8 mouse cellular contexts compared by ENCODE assay signal in the genomic region with DNA sequence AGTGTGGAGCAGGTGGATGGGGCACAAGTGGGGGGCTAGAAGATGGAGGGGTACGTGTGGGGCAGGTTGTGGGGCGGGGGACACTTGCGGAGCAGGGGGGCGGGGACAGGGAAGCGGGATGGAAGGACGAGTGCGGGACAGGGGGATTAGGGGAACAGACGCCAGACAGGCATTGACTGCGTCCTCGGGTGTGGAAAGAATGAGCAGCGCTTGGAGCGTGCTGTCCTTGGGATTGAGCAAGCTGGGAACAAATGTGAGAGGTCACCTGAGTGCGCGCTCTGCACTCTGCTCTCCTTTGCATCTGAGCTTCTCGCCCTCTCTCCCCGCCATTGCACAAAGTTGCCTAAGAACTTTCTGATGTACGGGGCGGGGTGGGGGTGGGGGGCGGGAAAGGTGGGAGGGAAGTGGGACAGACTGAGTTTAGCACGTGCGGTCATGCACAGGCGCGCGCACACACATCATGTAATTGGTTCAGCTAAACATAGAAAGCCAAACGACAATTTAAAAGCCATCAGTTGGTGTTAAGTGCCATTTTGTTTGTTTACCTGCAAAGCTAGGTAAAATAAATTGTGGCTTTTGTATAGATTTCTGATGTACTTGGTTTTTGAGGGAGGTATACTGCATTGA. TPM values are rescaled to one million over a fixed set of nuclear protein-coding genes. Genes with fewer than 3 reads are reported as not detected.
DNase-seq lines count a peak whose midpoint lies in the region; ATAC-seq and TF ChIP-seq lines count a peak whose summit lies in the region.

No protein-coding gene starts in this region.

- ATAC-seq in intestine, embryonic 15.5 days: peak; percentile 83
- peak; percentile 83 for ATAC-seq in liver, postnatal 0 days
- ATAC-seq in neural tube, embryonic 14.5 days (ENCODE audit: low read depth): peak; percentile 60
- no peak for ATAC-seq in erythroid progenitor cell, adult 5-6 weeks (replicated peaks; ENCODE audit: low FRiP score, poor library complexity, severe bottlenecking)

- H3K4me2 ChIP-seq in intestine, embryonic 15.5 days (replicated peaks): peak overlapping the region; percentile 84
- peak overlapping the region; percentile 90 for H3K4me2 ChIP-seq in liver, postnatal 0 days (ENCODE audit: low read depth, low read length)
- H3K4me2 ChIP-seq in neural tube, embryonic 14.5 days (ENCODE audit: low read depth, low read length): peak overlapping the region; percentile 86

- peak overlapping the region; percentile 74 for H3K9ac ChIP-seq in intestine, embryonic 15.5 days
- peak overlapping the region; percentile 78 for H3K9ac ChIP-seq in liver, postnatal 0 days (replicated peaks)
- peak overlapping the region; percentile 57 for H3K9ac ChIP-seq in neural tube, embryonic 14.5 days (replicated peaks; ENCODE audit: low read depth, low read length)

- H3K27ac ChIP-seq in left cerebral cortex, adult 2 months: no peak overlapping the region
- H3K27ac ChIP-seq in bone marrow, adult 2 months (ENCODE audit: control insufficient read depth, insufficient read depth, low read depth, low read length, poor library complexity): no peak overlapping the region; the same call in 1 of the 2 replicates
- peak overlapping the region; percentile 79 for H3K27ac ChIP-seq in intestine, embryonic 15.5 days
- peak overlapping the region; percentile 88 for H3K27ac ChIP-seq in liver, postnatal 0 days (ENCODE audit: low read depth)
- peak overlapping the region; percentile 83; the same call in 1 of the 2 replicates for H3K27ac ChIP-seq in neural tube, embryonic 14.5 days (ENCODE audit: low read depth, low read length)

- H3K4me1 ChIP-seq in bone marrow, adult 2 months (ENCODE audit: control insufficient read depth, insufficient read depth, low read length): no peaks in the 10 kb centered on the region; the same call in none of the 2 replicates
- peaks cover 4% of the 10 kb centered on the region; the same call in 1 of the 2 replicates for H3K4me1 ChIP-seq in intestine, embryonic 15.5 days (replicated peaks)
- H3K4me1 ChIP-seq in liver, postnatal 0 days (ENCODE audit: insufficient read depth): peaks cover 35% of the 10 kb centered on the region
- no peaks in the 10 kb centered on the region for H3K4me1 ChIP-seq in neural tube, embryonic 14.5 days (ENCODE audit: control insufficient read depth, insufficient read depth, low read length)

- under 1% methylated on average over 25 of the region's 25 CpGs for WGBS in bone marrow, adult 2 months
- WGBS in intestine, embryonic 15.5 days: 2% methylated on average over 25 of the region's 25 CpGs
- WGBS in liver, postnatal 0 days (ENCODE audit: insufficient replicate concordance): under 1% methylated on average over 25 of the region's 25 CpGs
- under 1% methylated on average over 24 of the region's 25 CpGs for WGBS in neural tube, embryonic 14.5 days

- H3K4me3 ChIP-seq in left cerebral cortex, adult 2 months: peak overlapping the region; percentile 82
- peak overlapping the region; percentile 91 for H3K4me3 ChIP-seq in bone marrow, adult 2 months (replicated peaks; ENCODE audit: control insufficient read depth, low read depth, low read length)
- H3K4me3 ChIP-seq in intestine, embryonic 15.5 days (replicated peaks): peak overlapping the region; percentile 66
- peak overlapping the region; percentile 72 for H3K4me3 ChIP-seq in liver, postnatal 0 days (ENCODE audit: low read depth, low read length)
- H3K4me3 ChIP-seq in neural tube, embryonic 14.5 days (ENCODE audit: low read depth, low read length): peak overlapping the region; percentile 50

- no peaks in the 10 kb centered on the region for H3K27me3 ChIP-seq in intestine, embryonic 15.5 days (replicated peaks)
- no peaks in the 10 kb centered on the region for H3K27me3 ChIP-seq in liver, postnatal 0 days (ENCODE audit: insufficient read depth, low read length)
- H3K27me3 ChIP-seq in neural tube, embryonic 14.5 days (ENCODE audit: control insufficient read depth, insufficient read depth, low read length): no peaks in the 10 kb centered on the region

- no peaks in the 10 kb centered on the region for H3K36me3 ChIP-seq in intestine, embryonic 15.5 days
- no peaks in the 10 kb centered on the region for H3K36me3 ChIP-seq in liver, postnatal 0 days (replicated peaks; ENCODE audit: insufficient read depth, low read length)
- no peaks in the 10 kb centered on the region for H3K36me3 ChIP-seq in neural tube, embryonic 14.5 days (ENCODE audit: control insufficient read depth, insufficient read depth, low read length)

- TF ChIP-seq POLR2A in bone marrow, adult 2 months (IDR thresholded peaks at IDR 0.05; ENCODE audit: borderline replicate concordance, control insufficient read depth, low read depth, low read length): no peak

- no peaks in the 10 kb centered on the region for H3K9me3 ChIP-seq in intestine, embryonic 15.5 days
- no peaks in the 10 kb centered on the region for H3K9me3 ChIP-seq in liver, postnatal 0 days (ENCODE audit: low read length)
- no peaks in the 10 kb centered on the region for H3K9me3 ChIP-seq in neural tube, embryonic 14.5 days (ENCODE audit: control insufficient read depth, low read length)

- DNase-seq in left cerebral cortex, adult 2 months (ENCODE audit: extremely low spot score in 1 of 2, low spot score in 2 of 2): no peak
- no peak for DNase-seq in left cerebral cortex, adult 8-10 months (ENCODE audit: low spot score in 2 of 2)
- DNase-seq in gastrocnemius, postnatal 10 days: peak; percentile 12
- peak; percentile 79 for DNase-seq in liver, postnatal 0 days

- no peak; the same call in 1 of the 2 replicates for TF ChIP-seq CTCF in left cerebral cortex, adult 2 months (IDR thresholded peaks at IDR 0.05)
- TF ChIP-seq CTCF in bone marrow, adult 2 months (IDR thresholded peaks at IDR 0.05; ENCODE audit: control insufficient read depth, insufficient read depth, low read length): no peak
- TF ChIP-seq CTCF in liver, postnatal 0 days (IDR thresholded peaks at IDR 0.05; ENCODE audit: low read depth): no peak

- intact Hi-C loops in left cerebral cortex, adult 2 months (cut with DNase I): loop anchor here (5.0 kb wide), 1 partner anchor 183 kb away; the partner anchor contains the start of gene Sec24b

- TF ChIP-seq EP300 in liver, postnatal 0 days (IDR thresholded peaks at IDR 0.05; ENCODE audit: low read depth): no peak

RNA-seq across cellular contexts. Expression of gene Pla2g12a, which starts 0.8 kb away (rescaled TPM):
- total RNA-seq in left cerebral cortex, adult 2 months (2021): 10 to 100 TPM; 17.6 to 17.9 TPM
- 10 to 100 TPM; 16.1 to 19.6 (median 17.7) TPM for total RNA-seq in left cerebral cortex, adult 8-10 months (2022)
- 39.5 and 41.6 TPM in 2 replicates for polyA plus RNA-seq in bone marrow, adult 2 months (2011; ENCODE audit: insufficient read depth, insufficient read length, low replicate concordance, missing spikeins)
- 10 to 100 TPM; 18.4 to 22.9 TPM for total RNA-seq in gastrocnemius, postnatal 10 days (2021)
- polyA plus RNA-seq in intestine, embryonic 15.5 days (2015; fragmentation: Nextera tagmentation; extraction: Ambion mirVana): 68.9 and 69.1 TPM in 2 replicates
- 58.4 and 61.3 TPM in 2 replicates for polyA plus RNA-seq in liver, postnatal 0 days (2015; fragmentation: Nextera tagmentation; extraction: Ambion mirVana)
- 36.4 and 43.0 TPM in 2 replicates for polyA plus RNA-seq in neural tube, embryonic 14.5 days (2014; fragmentation: Nextera tagmentation; extraction: Ambion mirVana)
- 23.1 and 44.4 TPM in 2 replicates for total RNA-seq in erythroid progenitor cell, adult 5-6 weeks (2015; ENCODE audit: low replicate concordance)
- total RNA-seq in erythroid progenitor cell, adult 5-6 weeks (2017; ENCODE audit: low replicate concordance): 27.0 and 29.7 TPM in 2 replicates

RNA-seq across cellular contexts. Expression of gene Casp6, which starts 22.0 kb away (rescaled TPM):
- total RNA-seq in left cerebral cortex, adult 2 months (2021): 1 to 10 TPM; 4.3 to 6.6 TPM
- total RNA-seq in left cerebral cortex, adult 8-10 months (2022): 1 to 10 TPM; 3.6 to 6.7 (median 5.4) TPM
- polyA plus RNA-seq in bone marrow, adult 2 months (2011; ENCODE audit: insufficient read depth, insufficient read length, low replicate concordance, missing spikeins): 10.7 and 16.2 TPM in 2 replicates
- 1 to 10 TPM; 5.6 to 8.2 TPM for total RNA-seq in gastrocnemius, postnatal 10 days (2021)
- polyA plus RNA-seq in intestine, embryonic 15.5 days (2015; fragmentation: Nextera tagmentation; extraction: Ambion mirVana): 142 and 147 TPM in 2 replicates
- polyA plus RNA-seq in liver, postnatal 0 days (2015; fragmentation: Nextera tagmentation; extraction: Ambion mirVana): 31.6 and 34.4 TPM in 2 replicates
- 20.4 and 24.2 TPM in 2 replicates for polyA plus RNA-seq in neural tube, embryonic 14.5 days (2014; fragmentation: Nextera tagmentation; extraction: Ambion mirVana)
- 10.5 and 14.4 TPM in 2 replicates for total RNA-seq in erythroid progenitor cell, adult 5-6 weeks (2015; ENCODE audit: low replicate concordance)
- total RNA-seq in erythroid progenitor cell, adult 5-6 weeks (2017; ENCODE audit: low replicate concordance): 3.7 and 5.3 TPM in 2 replicates

RNA-seq across cellular contexts. Expression of gene Cfi, which starts 43.6 kb away (rescaled TPM):
- not detected for total RNA-seq in left cerebral cortex, adult 2 months (2021)
- total RNA-seq in left cerebral cortex, adult 8-10 months (2022): under 1 TPM in 1 of 4 experiments, not detected in 3; 0.19 TPM
- 2.2 TPM in 1 of 2 replicates, not detected in the other for polyA plus RNA-seq in bone marrow, adult 2 months (2011; ENCODE audit: insufficient read depth, insufficient read length, low replicate concordance, missing spikeins)
- total RNA-seq in gastrocnemius, postnatal 10 days (2021): under 1 TPM in 1 of 2 experiments, not detected in 1; 0.47 TPM
- polyA plus RNA-seq in intestine, embryonic 15.5 days (2015; fragmentation: Nextera tagmentation; extraction: Ambion mirVana): 57.2 and 57.9 TPM in 2 replicates
- polyA plus RNA-seq in liver, postnatal 0 days (2015; fragmentation: Nextera tagmentation; extraction: Ambion mirVana): 444 and 454 TPM in 2 replicates
- 0.16 and 0.33 TPM in 2 replicates for polyA plus RNA-seq in neural tube, embryonic 14.5 days (2014; fragmentation: Nextera tagmentation; extraction: Ambion mirVana)
- not detected in 2 replicates for total RNA-seq in erythroid progenitor cell, adult 5-6 weeks (2015; ENCODE audit: low replicate concordance)
- not detected in 2 replicates for total RNA-seq in erythroid progenitor cell, adult 5-6 weeks (2017; ENCODE audit: low replicate concordance)

RNA-seq across cellular contexts. Expression of gene Gar1, which starts 48.0 kb away (rescaled TPM):
- 10 to 100 TPM; 49.9 to 55.7 TPM for total RNA-seq in left cerebral cortex, adult 2 months (2021)
- 10 to 100 TPM; 42.6 to 58.2 (median 51.6) TPM for total RNA-seq in left cerebral cortex, adult 8-10 months (2022)
- polyA plus RNA-seq in bone marrow, adult 2 months (2011; ENCODE audit: insufficient read depth, insufficient read length, low replicate concordance, missing spikeins): 84.0 and 115 TPM in 2 replicates
- total RNA-seq in gastrocnemius, postnatal 10 days (2021): 10 to 100 TPM; 27.0 to 34.6 TPM
- polyA plus RNA-seq in intestine, embryonic 15.5 days (2015; fragmentation: Nextera tagmentation; extraction: Ambion mirVana): 87.7 and 93.2 TPM in 2 replicates
- polyA plus RNA-seq in liver, postnatal 0 days (2015; fragmentation: Nextera tagmentation; extraction: Ambion mirVana): 23.2 and 25.7 TPM in 2 replicates
- 16.4 and 20.2 TPM in 2 replicates for polyA plus RNA-seq in neural tube, embryonic 14.5 days (2014; fragmentation: Nextera tagmentation; extraction: Ambion mirVana)
- total RNA-seq in erythroid progenitor cell, adult 5-6 weeks (2015; ENCODE audit: low replicate concordance): 6.3 and 7.6 TPM in 2 replicates
- not detected in 2 replicates for total RNA-seq in erythroid progenitor cell, adult 5-6 weeks (2017; ENCODE audit: low replicate concordance)

RNA-seq across cellular contexts. Expression of gene Rrh, which starts 56.9 kb away (rescaled TPM):
- under 1 TPM; 0.57 to 0.96 TPM for total RNA-seq in left cerebral cortex, adult 2 months (2021)
- total RNA-seq in left cerebral cortex, adult 8-10 months (2022): 1 to 10 TPM in 2 of 4 experiments, under 1 TPM in 2; 0.57 to 1.1 (median 0.92) TPM
- polyA plus RNA-seq in bone marrow, adult 2 months (2011; ENCODE audit: insufficient read depth, insufficient read length, low replicate concordance, missing spikeins): not detected in 2 replicates
- total RNA-seq in gastrocnemius, postnatal 10 days (2021): under 1 TPM; 0.07 to 0.27 TPM
- polyA plus RNA-seq in intestine, embryonic 15.5 days (2015; fragmentation: Nextera tagmentation; extraction: Ambion mirVana): not detected in 2 replicates
- polyA plus RNA-seq in liver, postnatal 0 days (2015; fragmentation: Nextera tagmentation; extraction: Ambion mirVana): not detected in 2 replicates
- 0.09 and 0.30 TPM in 2 replicates for polyA plus RNA-seq in neural tube, embryonic 14.5 days (2014; fragmentation: Nextera tagmentation; extraction: Ambion mirVana)
- total RNA-seq in erythroid progenitor cell, adult 5-6 weeks (2015; ENCODE audit: low replicate concordance): not detected in 2 replicates
- not detected in 2 replicates for total RNA-seq in erythroid progenitor cell, adult 5-6 weeks (2017; ENCODE audit: low replicate concordance)

Comparison
In these comparisons a context has a peak if more than half of its experiments do, and no peak if none do; other contexts are left out.
1. DNase-seq: peak in gastrocnemius, postnatal 10 days (single experiment) and liver, postnatal 0 days (single experiment); none in left cerebral cortex, adult 2 months (0 of 2) and left cerebral cortex, adult 8-10 months (0 of 2).
2. H3K27ac ChIP-seq: peak in intestine, embryonic 15.5 days (single experiment), liver, postnatal 0 days (single experiment) and neural tube, embryonic 14.5 days (single experiment); none in left cerebral cortex, adult 2 months (single experiment) and bone marrow, adult 2 months (single experiment).
3. Peak in every context shown above with its lines, with median percentiles within 50 percentile points of each other: H3K4me3 ChIP-seq, H3K4me2 ChIP-seq and H3K9ac ChIP-seq.